Mouse (Mus musculus) small intestine, adult 2 months (tissue): ENCODE measurements around the gene Heatr5a. TPM values are rescaled to one million over a fixed set of nuclear protein-coding genes. Genes with fewer than 3 reads are reported as not detected.

Experiments used
- H3K27ac ChIP-seq: fragments of 200-500 bp; 2 replicates; pipeline ENCODE4 v1.5.1; 2012; ENCODE audit warnings: low read depth, low read length, control low read depth, inconsistent platforms; ENCODE audit not compliant: insufficient read depth
- H3K27me3 ChIP-seq: fragments of 200-500 bp; 2 replicates; pipeline ENCODE4 v1.6.1; 2012; ENCODE audit warnings: mild to moderate bottlenecking, moderate library complexity, low read length, inconsistent platforms; ENCODE audit not compliant: control insufficient read depth, insufficient read depth
- H3K36me3 ChIP-seq: fragments of 200-500 bp; 2 replicates; pipeline ENCODE4 v1.6.1; 2012; ENCODE audit warnings: mild to moderate bottlenecking, low read length, control low read depth, inconsistent platforms; ENCODE audit not compliant: control insufficient read depth, insufficient read depth
- H3K4me1 ChIP-seq: fragments of 200-500 bp; 2 replicates; pipeline ENCODE4 v1.6.1; 2012; ENCODE audit warnings: low read length, inconsistent platforms, mixed read lengths; ENCODE audit not compliant: control insufficient read depth, insufficient read depth, insufficient read length
- H3K4me3 ChIP-seq: fragments of 200-500 bp; 2 replicates; pipeline ENCODE4 v1.5.1; 2012; ENCODE audit warnings: low read depth, mild to moderate bottlenecking, control low read depth, inconsistent platforms, low read length, moderate library complexity
- CTCF ChIP-seq: fragments of 200-500 bp; IDR thresholded peaks from 2 replicates; pipeline ENCODE4 v1.5.1; 2012; ENCODE audit warnings: low read depth, mild to moderate bottlenecking, control low read depth, inconsistent platforms, low read length, moderate library complexity, mixed read lengths; ENCODE audit not compliant: insufficient replicate concordance, insufficient read length; ENCODE audit errors: extremely low read depth
- POLR2A ChIP-seq: fragments of 200-500 bp; IDR thresholded peaks from 2 replicates; pipeline ENCODE4 v1.6.1; 2012; ENCODE audit warnings: low read depth, mild to moderate bottlenecking, control low read depth, inconsistent platforms, low read length, moderate library complexity
- WGBS: fragments of 180-500 bp; shearing (Covaris S2); methylation state at CpG from one replicate; pipeline ENCODE4 v1.1.7; 2018; 5-methylcytosine and 5-hydroxymethylcytosine counted together
- polyA plus RNA-seq: library from polyadenylated mRNA; depleted of rRNA; stranded (reverse); fragments of >200 nt; gene quantifications from 2 replicates; pipeline ENCODE4 v1.2.3, GENCODE M21; 2012

Heatr5a gene
- polyA plus RNA-seq, 1 experiment, result 66.8 TPM

DNA sequence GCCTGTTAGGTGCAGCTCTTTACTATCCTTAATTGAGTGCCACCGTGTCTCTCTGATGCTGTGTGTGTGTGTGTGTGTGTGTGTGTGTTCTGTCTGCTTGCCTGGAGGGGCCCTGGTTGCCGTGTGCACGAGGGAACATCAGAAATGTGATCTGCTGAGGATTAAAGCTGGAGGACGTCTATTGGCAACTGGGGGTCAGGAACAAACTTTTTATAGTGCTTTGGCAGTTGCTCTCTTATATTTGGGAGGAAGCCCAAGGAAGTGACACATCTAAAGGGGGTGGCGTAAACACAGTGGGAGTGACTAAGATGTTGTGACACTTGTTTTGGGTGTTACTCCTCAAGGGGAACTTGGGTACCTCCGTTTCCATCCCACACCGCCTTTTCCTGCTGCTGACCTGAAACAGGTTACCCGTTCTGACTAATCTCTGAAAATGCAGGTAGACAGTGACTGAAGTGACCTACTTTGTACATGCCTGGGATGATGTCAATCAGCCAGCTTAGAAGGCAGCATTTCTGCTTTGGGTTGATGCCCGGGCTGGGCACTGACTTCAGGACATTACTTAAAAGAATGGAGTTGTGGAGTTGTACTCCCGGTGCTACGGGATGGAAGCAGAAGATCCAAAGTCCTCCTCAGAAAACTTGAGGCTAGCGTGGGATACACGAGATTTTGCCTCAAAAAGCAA is 104.8 kb downstream of the Heatr5a start:
- TF ChIP-seq POLR2A, result no peak
- no peak for TF ChIP-seq CTCF
- Histone ChIP-seq H3K4me3 (no peak overlapping the region), H3K27me3 (no peaks in the 10 kb centered on the region), H3K36me3 (no peaks in the 10 kb centered on the region), H3K27ac (peak overlapping the region; percentile 81), H3K4me1 (peaks cover 20% of the 10 kb centered on the region; the same call in 1 of the 2 replicates)
- 62% methylated on average over 13 of the region's 13 CpGs for WGBS

GRCm38 (mm10) chr12:51865790-51866179 is 105.3 kb downstream of the Heatr5a start:
- no peaks in the 10 kb centered on the region for H3K36me3 ChIP-seq
- TF ChIP-seq POLR2A, result no peak
- WGBS, result 31% methylated on average over 4 of the region's 4 CpGs
- peaks cover 20% of the 10 kb centered on the region; the same call in 1 of the 2 replicates for H3K4me1 ChIP-seq
- H3K4me3 ChIP-seq, result no peak overlapping the region
- H3K27me3 ChIP-seq, result no peaks in the 10 kb centered on the region
- H3K27ac ChIP-seq, result peak overlapping the region; percentile 81

GRCm38 (mm10) chr12:51865061-51865789 is 105.9 kb downstream of the Heatr5a start:
- Histone ChIP-seq H3K36me3 (no peaks in the 10 kb centered on the region), H3K27me3 (no peaks in the 10 kb centered on the region), H3K4me1 (peaks cover 20% of the 10 kb centered on the region; the same call in 1 of the 2 replicates), H3K27ac (peak overlapping the region; percentile 81), H3K4me3 (no peak overlapping the region)
- 51% methylated on average over 9 of the region's 9 CpGs for WGBS
- TF ChIP-seq CTCF, result no peak
- no peak for TF ChIP-seq POLR2A

DNA sequence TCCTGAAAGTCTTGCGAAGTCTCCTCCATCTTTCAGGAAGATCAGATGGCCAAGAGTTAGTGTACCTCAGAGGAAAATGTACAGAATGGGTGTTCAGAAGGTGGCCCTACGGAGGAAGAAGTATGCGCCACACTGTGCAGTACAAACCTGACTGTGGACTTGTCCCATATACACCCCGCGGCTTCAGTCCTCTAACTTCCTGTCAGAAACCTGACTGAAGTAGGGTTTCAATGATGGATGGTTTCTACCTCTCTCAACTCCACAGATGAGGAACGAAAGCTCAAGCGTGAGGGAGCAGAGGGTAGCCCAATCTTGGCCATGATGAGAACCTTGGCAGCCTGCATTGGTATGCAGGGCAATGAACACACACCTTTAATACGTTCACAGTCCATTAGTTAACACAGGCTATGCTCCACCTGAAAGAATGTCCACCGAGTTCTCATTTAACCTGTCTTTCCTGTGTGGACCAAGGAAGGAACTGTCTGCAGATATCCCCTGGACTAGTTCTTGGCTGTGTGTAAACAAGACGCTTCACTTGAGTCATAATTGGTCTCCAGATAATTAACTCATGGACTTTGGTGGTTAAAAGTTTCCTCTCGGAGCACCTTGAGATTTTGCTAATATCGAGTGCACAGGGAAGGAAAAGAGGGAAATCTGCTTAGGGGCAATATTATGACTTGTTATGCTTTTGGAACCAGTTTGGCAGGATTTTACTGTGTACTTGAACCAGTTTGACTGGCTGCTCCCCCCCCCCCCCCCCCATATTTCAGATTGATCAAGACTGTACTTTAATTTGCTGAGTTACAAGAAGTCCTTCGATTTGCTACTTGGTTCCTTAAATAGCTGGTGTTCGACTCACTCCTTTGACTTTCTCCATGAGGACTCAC is 107.8 kb downstream of the Heatr5a start:
- 50% methylated on average over 14 of the region's 14 CpGs for WGBS
- no peak overlapping the region for H3K27ac ChIP-seq
- peaks cover 20% of the 10 kb centered on the region; the same call in 1 of the 2 replicates for H3K4me1 ChIP-seq
- H3K36me3 ChIP-seq, result no peaks in the 10 kb centered on the region
- H3K27me3 ChIP-seq, result no peaks in the 10 kb centered on the region
- H3K4me3 ChIP-seq, result no peak overlapping the region
- no peak for TF ChIP-seq CTCF
- no peak for TF ChIP-seq POLR2A

DNA sequence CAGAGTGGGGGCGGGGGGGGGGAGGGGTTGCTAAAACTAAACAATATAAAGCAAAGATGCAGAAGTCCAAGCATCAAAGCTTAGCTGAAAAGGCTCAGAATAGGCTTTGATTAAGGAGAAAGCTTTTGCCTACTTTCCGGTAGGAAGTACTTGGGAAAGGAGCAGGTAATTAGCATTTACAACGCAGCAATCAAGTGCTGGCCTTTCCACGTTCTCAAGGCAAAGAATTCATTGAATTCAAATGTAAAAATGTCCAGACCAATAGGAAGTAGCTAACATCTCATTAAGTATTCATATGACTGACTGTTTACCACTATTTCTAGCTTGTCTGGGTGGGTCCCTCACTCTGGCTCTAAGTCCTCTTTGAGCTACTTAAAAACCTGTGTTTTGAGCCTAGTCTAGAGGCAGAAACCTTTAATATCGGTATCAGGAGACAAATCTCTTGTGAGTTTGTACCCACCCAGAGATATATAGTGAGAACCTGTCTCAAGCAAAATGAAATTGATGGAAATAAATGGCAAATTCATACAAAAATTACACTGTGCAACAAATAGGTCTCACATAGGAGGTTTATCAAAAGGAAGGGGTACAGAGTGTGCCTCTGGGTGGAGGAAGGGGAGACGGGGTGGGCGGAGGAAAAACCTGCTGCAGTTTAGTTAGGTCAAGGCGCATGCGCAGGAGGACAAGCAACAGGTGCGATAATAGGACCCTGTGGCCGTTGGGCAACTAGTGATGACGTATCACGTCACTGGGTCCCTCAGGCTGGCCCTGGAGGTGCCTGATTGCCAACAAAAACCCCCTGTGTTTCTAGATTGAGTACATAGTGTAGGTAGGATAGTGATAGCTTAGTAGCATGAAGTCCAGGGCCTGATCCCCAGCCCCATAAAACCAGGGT is 112.7 kb downstream of the Heatr5a start:
- WGBS, result 80% methylated on average over 13 of the region's 13 CpGs
- TF ChIP-seq POLR2A (no peak), CTCF (no peak)
- no peak overlapping the region for H3K27ac ChIP-seq
- no peaks in the 10 kb centered on the region for H3K27me3 ChIP-seq
- peaks cover 5% of the 10 kb centered on the region; the same call in 1 of the 2 replicates for H3K4me1 ChIP-seq
- H3K4me3 ChIP-seq, result no peak overlapping the region
- H3K36me3 ChIP-seq, result no peaks in the 10 kb centered on the region

DNA sequence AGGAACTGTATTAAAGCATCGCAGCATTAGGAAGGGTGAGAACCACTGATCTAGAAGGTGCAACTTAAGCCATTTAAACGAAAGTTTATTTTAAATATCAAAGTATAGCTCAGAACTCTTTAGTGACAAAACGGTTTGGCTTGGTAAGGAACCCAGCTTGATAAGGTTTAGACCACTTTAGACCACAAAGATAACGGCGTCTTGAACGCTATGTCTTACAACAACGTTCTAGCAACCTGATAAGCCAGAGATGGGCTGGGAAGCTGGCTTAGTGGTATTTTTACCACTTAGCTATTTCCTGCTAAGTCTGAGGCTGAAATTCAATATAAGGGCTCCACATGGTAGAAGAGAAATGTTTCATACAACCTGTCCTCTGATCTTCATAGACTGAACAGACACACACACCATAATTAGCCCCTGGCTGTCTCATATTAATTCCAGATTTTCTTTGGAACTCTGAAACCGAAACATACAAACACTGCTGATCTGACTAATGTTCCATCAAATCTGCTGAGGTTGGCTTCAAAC is 114.3 kb downstream of the Heatr5a start:
- Histone ChIP-seq H3K4me1 (no peaks in the 10 kb centered on the region), H3K36me3 (no peaks in the 10 kb centered on the region), H3K27me3 (no peaks in the 10 kb centered on the region), H3K27ac (peak overlapping the region; percentile 34; the same call in 1 of the 2 replicates), H3K4me3 (no peak overlapping the region)
- WGBS, result 72% methylated on average over 8 of the region's 8 CpGs
- TF ChIP-seq POLR2A, result no peak
- no peak for TF ChIP-seq CTCF
